Mouse (Mus musculus) forebrain, embryonic 15.5 days (tissue): Measurements from ENCODE around the gene Olfml1. TPM values are rescaled to one million over a fixed set of nuclear protein-coding genes. Genes with fewer than 3 reads are reported as not detected.
A peak's percentile ranks its signal among the peaks of the same experiment; 100 is the strongest.

Experiments used
- ATAC-seq: fragments of 200-750 bp; cut with Nextera tagmentation; replicated peaks from 2 replicates; pipeline ENCODE4 v1.8.0; 2017; ENCODE audit warnings: mild to moderate bottlenecking, moderate TSS enrichment, moderate library complexity
- H3K27ac ChIP-seq: fragments of 300-500 bp; sonication (generic); replicated peaks from 2 replicates; pipeline ENCODE4 v1.5.1; 2015; ENCODE audit warnings: mild to moderate bottlenecking, inconsistent platforms
- H3K27me3 ChIP-seq: fragments of 300-500 bp; sonication (generic); 2 replicates; pipeline ENCODE4 v1.6.1; 2015; ENCODE audit warnings: inconsistent platforms
- H3K36me3 ChIP-seq: fragments of 300-500 bp; sonication (generic); 2 replicates; pipeline ENCODE4 v1.6.1; 2015; ENCODE audit warnings: mild to moderate bottlenecking, inconsistent platforms
- H3K4me1 ChIP-seq: fragments of 300-500 bp; sonication (generic); 2 replicates; pipeline ENCODE4 v1.6.1; 2015; ENCODE audit warnings: inconsistent platforms
- H3K4me2 ChIP-seq: fragments of 300-500 bp; sonication (generic); replicated peaks from 2 replicates; pipeline ENCODE4 v1.6.1; 2015; ENCODE audit warnings: mild to moderate bottlenecking, inconsistent platforms
- H3K4me3 ChIP-seq: fragments of 300-500 bp; sonication (generic); 2 replicates; pipeline ENCODE4 v1.5.1; 2015; ENCODE audit warnings: mild to moderate bottlenecking, inconsistent platforms
- H3K9ac ChIP-seq: fragments of 300-500 bp; sonication (generic); replicated peaks from 2 replicates; pipeline ENCODE4 v1.6.1; 2015; ENCODE audit warnings: mild to moderate bottlenecking, inconsistent platforms
- H3K9me3 ChIP-seq: fragments of 300-500 bp; sonication (generic); 2 replicates; pipeline ENCODE4 v1.6.1; 2016; ENCODE audit warnings: inconsistent platforms
- WGBS: fragments of 180-500 bp; shearing (Covaris S2); methylation state at CpG from one replicate; pipeline ENCODE4 v1.1.7; 2015; ENCODE audit warnings: mixed read lengths; 5-methylcytosine and 5-hydroxymethylcytosine counted together
- polyA plus RNA-seq: library from polyadenylated mRNA; unstranded; fragments of >200 nt; fragmentation: Nextera tagmentation; extraction: Ambion mirVana; gene quantifications from 2 replicates; pipeline ENCODE4 v1.2.1, GENCODE M21; 2015

The Olfml1 gene
- polyA plus RNA-seq, 1 experiment from 2014 or later = 2.7 TPM

GRCm38 (mm10) chr7:107555906-107556305 lies 11.3 kb upstream of the Olfml1 start:
- H3K27me3 ChIP-seq = no peaks in the 10 kb centered on the region
- H3K27ac ChIP-seq = no peak overlapping the region
- no peak overlapping the region for H3K9ac ChIP-seq
- 90% methylated on average over 3 of the region's 3 CpGs for WGBS
- no peaks in the 10 kb centered on the region for H3K4me1 ChIP-seq
- no peak overlapping the region for H3K4me3 ChIP-seq
- H3K36me3 ChIP-seq = no peaks in the 10 kb centered on the region
- no peaks in the 10 kb centered on the region for H3K9me3 ChIP-seq
- no peak for ATAC-seq
- H3K4me2 ChIP-seq = no peak overlapping the region

- H3K27me3 ChIP-seq = no peaks in the 10 kb centered on the region
- H3K4me1 ChIP-seq = no peaks in the 10 kb centered on the region
- no peak overlapping the region for H3K4me2 ChIP-seq
- ATAC-seq = no peak
- H3K4me3 ChIP-seq = no peak overlapping the region
- H3K36me3 ChIP-seq = no peaks in the 10 kb centered on the region
- no peak overlapping the region for H3K9ac ChIP-seq
- H3K27ac ChIP-seq = no peak overlapping the region
- 76% methylated on average over 2 of the region's 2 CpGs for WGBS
- no peaks in the 10 kb centered on the region for H3K9me3 ChIP-seq
Observed at GRCm38 (mm10) chr7:107560675-107561074, 6.6 kb upstream of the Olfml1 start.

GRCm38 (mm10) chr7:107561584-107561983 lies 5.7 kb upstream of the Olfml1 start:
- Histone ChIP-seq H3K27ac (no peak overlapping the region), H3K9me3 (no peaks in the 10 kb centered on the region), H3K4me3 (no peak overlapping the region), H3K9ac (no peak overlapping the region), H3K27me3 (no peaks in the 10 kb centered on the region), H3K36me3 (no peaks in the 10 kb centered on the region), H3K4me1 (no peaks in the 10 kb centered on the region), H3K4me2 (no peak overlapping the region)
- ATAC-seq = no peak
- 83% methylated on average over 3 of the region's 3 CpGs for WGBS

- WGBS = 17% methylated on average over 2 of the region's 2 CpGs
- Histone ChIP-seq H3K4me3 (no peak overlapping the region), H3K9me3 (no peaks in the 10 kb centered on the region)
Observed at GRCm38 (mm10) chr7:107563727-107564126, 3.5 kb upstream of the Olfml1 start.

GRCm38 (mm10) chr7:107567674-107568073 lies 428 bp downstream of the Olfml1 start:
- WGBS = 75% methylated on average over 5 of the region's 5 CpGs
- no peaks in the 10 kb centered on the region for H3K4me1 ChIP-seq
- ATAC-seq = no peak
- H3K9ac ChIP-seq = no peak overlapping the region
- H3K4me3 ChIP-seq = no peak overlapping the region
- H3K9me3 ChIP-seq = no peaks in the 10 kb centered on the region
- H3K27ac ChIP-seq = no peak overlapping the region
- no peaks in the 10 kb centered on the region for H3K36me3 ChIP-seq
- no peak overlapping the region for H3K4me2 ChIP-seq
- no peaks in the 10 kb centered on the region for H3K27me3 ChIP-seq

More at GRCm38 (mm10) chr7:107563727-107564126, 3.5 kb upstream of the Olfml1 start:
- Histone ChIP-seq H3K4me2 (no peak overlapping the region), H3K9ac (no peak overlapping the region), H3K27ac (no peak overlapping the region), H3K27me3 (no peaks in the 10 kb centered on the region), H3K36me3 (no peaks in the 10 kb centered on the region), H3K4me1 (no peaks in the 10 kb centered on the region)
- no peak for ATAC-seq

- H3K9ac ChIP-seq = no peak overlapping the region
- no peak overlapping the region for H3K4me2 ChIP-seq
- no peaks in the 10 kb centered on the region for H3K27me3 ChIP-seq
- no peaks in the 10 kb centered on the region for H3K4me1 ChIP-seq
- H3K36me3 ChIP-seq = no peaks in the 10 kb centered on the region
- ATAC-seq = no peak
- H3K4me3 ChIP-seq = no peak overlapping the region
- WGBS = 72% methylated on average over 4 of the region's 4 CpGs
- no peak overlapping the region for H3K27ac ChIP-seq
- H3K9me3 ChIP-seq = no peaks in the 10 kb centered on the region
Observed at GRCm38 (mm10) chr7:107568971-107569370, 1.7 kb downstream of the Olfml1 start.

- WGBS = 76% methylated on average over 2 of the region's 2 CpGs
- no peaks in the 10 kb centered on the region for H3K4me1 ChIP-seq
- H3K4me2 ChIP-seq = no peak overlapping the region
- H3K9me3 ChIP-seq = no peaks in the 10 kb centered on the region
- no peak overlapping the region for H3K27ac ChIP-seq
- no peak overlapping the region for H3K4me3 ChIP-seq
- no peaks in the 10 kb centered on the region for H3K27me3 ChIP-seq
- ATAC-seq = no peak
- no peak overlapping the region for H3K9ac ChIP-seq
- no peaks in the 10 kb centered on the region for H3K36me3 ChIP-seq
Observed at GRCm38 (mm10) chr7:107573856-107574255, 6.6 kb downstream of the Olfml1 start.

- H3K27ac ChIP-seq = no peak overlapping the region
- 70% methylated on average over 3 of the region's 3 CpGs for WGBS
- no peaks in the 10 kb centered on the region for H3K36me3 ChIP-seq
- H3K4me2 ChIP-seq = no peak overlapping the region
- H3K4me3 ChIP-seq = no peak overlapping the region
- H3K9ac ChIP-seq = no peak overlapping the region
- no peaks in the 10 kb centered on the region for H3K27me3 ChIP-seq
- H3K9me3 ChIP-seq = no peaks in the 10 kb centered on the region
- no peak for ATAC-seq
- H3K4me1 ChIP-seq = no peaks in the 10 kb centered on the region
Observed at GRCm38 (mm10) chr7:107574276-107574675, 7.0 kb downstream of the Olfml1 start.

DNA sequence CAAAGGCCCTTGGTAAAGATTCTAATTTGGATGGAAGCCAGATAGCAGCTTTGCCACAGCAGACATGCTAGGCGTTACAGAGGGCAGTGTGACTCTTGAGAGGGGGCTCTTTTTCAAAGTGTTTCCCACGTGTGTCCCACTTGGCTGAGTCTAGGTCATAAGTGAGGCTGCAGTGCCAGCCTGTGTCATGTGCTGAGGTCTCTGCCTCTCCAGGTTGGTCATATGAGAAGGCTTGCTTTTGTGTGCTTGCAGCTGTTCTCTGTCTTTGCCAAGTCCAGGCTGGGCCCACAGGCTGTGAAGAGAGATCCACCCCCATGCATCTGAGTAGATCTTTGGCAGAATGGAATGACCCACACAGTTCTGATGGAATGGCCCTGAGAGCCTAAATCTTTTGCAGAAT lies 25.4 kb downstream of the Olfml1 start:
- peaks cover 3% of the 10 kb centered on the region; the same call in 1 of the 2 replicates for H3K27me3 ChIP-seq
- H3K36me3 ChIP-seq = no peaks in the 10 kb centered on the region
- no peak overlapping the region for H3K27ac ChIP-seq
- no peak overlapping the region for H3K4me3 ChIP-seq
- no peak overlapping the region for H3K4me2 ChIP-seq
- H3K4me1 ChIP-seq = peaks cover 13% of the 10 kb centered on the region
- WGBS = 11% methylated on average over 2 of the region's 2 CpGs
- no peak for ATAC-seq
- H3K9ac ChIP-seq = no peak overlapping the region
- no peaks in the 10 kb centered on the region for H3K9me3 ChIP-seq

DNA sequence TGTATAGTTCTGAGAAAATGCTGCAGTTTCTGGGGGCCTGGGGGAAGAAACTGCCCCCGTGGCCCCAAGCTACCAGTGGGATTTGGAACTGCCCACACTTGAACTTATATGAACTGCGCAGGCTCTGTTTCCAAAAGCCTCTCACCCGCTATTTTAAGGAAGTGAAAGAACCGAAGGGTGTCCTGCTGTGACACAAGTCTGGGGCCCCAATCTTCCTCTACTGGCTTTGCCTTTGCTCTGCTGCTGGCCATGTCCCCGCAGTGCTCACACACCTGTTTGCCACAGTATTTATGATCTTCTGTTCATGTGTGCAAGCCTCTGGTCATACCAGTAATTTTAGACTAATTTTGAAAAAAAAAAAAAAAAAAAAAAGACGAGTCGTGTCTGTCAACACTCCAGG lies 26.7 kb downstream of the Olfml1 start:
- Histone ChIP-seq H3K4me2 (no peak overlapping the region), H3K4me1 (peaks cover 13% of the 10 kb centered on the region), H3K9ac (no peak overlapping the region), H3K27me3 (peaks cover 3% of the 10 kb centered on the region; the same call in 1 of the 2 replicates), H3K4me3 (no peak overlapping the region), H3K36me3 (no peaks in the 10 kb centered on the region), H3K27ac (no peak overlapping the region), H3K9me3 (no peaks in the 10 kb centered on the region)
- no peak for ATAC-seq
- WGBS = 30% methylated on average over 7 of the region's 7 CpGs

DNA sequence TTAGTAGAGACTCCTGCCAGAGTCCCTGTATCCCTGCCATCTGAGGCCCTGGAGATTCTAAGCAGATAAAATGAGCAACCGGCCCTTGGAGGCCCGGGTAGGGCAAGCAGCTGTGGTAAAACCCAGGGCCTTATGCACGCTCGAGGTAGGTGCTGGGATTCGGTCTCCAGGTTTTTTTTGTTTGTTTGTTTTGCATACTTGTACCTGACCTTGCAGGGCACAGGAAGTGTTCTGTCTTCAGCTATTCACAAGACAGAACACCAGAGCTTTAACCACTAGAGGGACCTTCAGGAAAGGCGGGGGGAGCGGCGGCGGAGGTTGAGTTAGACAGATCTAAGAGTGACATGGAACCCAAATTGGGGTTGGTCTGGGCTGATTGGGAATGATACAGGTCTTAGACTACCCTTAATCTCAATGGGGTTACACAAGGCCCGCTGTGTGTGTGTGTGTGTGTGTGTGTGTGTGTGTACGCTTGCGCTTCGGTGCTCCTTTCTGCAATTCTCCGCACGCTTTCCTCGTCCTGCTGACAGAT lies 27.1 kb downstream of the Olfml1 start:
- Histone ChIP-seq H3K27ac (no peak overlapping the region), H3K4me3 (peak overlapping the region; percentile 56), H3K9ac (peak overlapping the region; percentile 44), H3K27me3 (peaks cover 3% of the 10 kb centered on the region; the same call in 1 of the 2 replicates), H3K4me2 (peak overlapping the region; percentile 84), H3K4me1 (peaks cover 13% of the 10 kb centered on the region), H3K36me3 (no peaks in the 10 kb centered on the region), H3K9me3 (no peaks in the 10 kb centered on the region)
- WGBS = 1% methylated on average over 16 of the region's 16 CpGs
- ATAC-seq = peak; percentile 82

DNA sequence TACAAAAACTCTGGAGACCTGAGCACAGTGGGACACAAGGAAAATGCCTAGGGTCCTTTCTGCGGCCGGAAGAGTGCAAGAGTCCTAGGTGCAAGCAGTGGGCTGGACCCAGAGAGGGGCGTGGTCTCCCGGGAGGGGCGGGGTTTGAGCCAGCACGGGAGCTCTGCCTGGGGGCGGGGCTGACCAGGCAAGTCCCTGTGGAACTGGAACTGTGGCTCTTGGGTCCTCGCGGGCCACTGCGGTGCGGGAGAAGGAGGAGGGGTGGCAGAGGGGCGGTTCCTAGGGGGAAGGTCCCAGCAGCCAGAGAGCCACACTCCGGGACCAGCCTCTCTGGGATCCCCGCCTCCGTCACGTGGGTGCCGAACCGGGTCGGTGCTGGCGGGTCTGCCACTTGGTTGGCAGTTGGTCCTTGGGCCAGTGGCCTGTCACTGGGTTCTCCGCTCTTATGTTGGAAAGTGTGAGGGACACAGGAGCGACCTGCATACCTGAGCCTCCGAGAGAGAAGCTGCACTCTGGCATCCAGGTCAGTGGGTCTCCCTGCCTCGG lies 27.7 kb downstream of the Olfml1 start, which contains the start of gene Ppfibp2:
TSS of gene Ppfibp2 (plus strand) at position 351 of the 546 bp plus-strand sequence.
- under 1% methylated on average over 24 of the region's 24 CpGs for WGBS
- peaks cover 3% of the 10 kb centered on the region; the same call in 1 of the 2 replicates for H3K27me3 ChIP-seq

GRCm38 (mm10) chr7:107595426-107595825 lies 28.2 kb downstream of the Olfml1 start:
- peak overlapping the region; percentile 44 for H3K9ac ChIP-seq
- ATAC-seq = no peak

More for the DNA sequence above, 27.7 kb downstream of the Olfml1 start, which contains the start of gene Ppfibp2:
- Histone ChIP-seq H3K27ac (no peak within 1 kb of the TSS), H3K36me3 (no peaks in the 10 kb centered on the region), H3K4me3 (peak within 1 kb of the TSS; percentile 56), H3K9me3 (no peaks in the 10 kb centered on the region), H3K4me1 (peaks cover 13% of the 10 kb centered on the region), H3K9ac (peak within 1 kb of the TSS; percentile 44), H3K4me2 (peak within 1 kb of the TSS; percentile 84)
- ATAC-seq = peak; percentile 94

More at GRCm38 (mm10) chr7:107595426-107595825, 28.2 kb downstream of the Olfml1 start:
- WGBS = 14% methylated on average over 13 of the region's 13 CpGs
- no peaks in the 10 kb centered on the region for H3K9me3 ChIP-seq
- no peaks in the 10 kb centered on the region for H3K36me3 ChIP-seq
- peaks cover 13% of the 10 kb centered on the region for H3K4me1 ChIP-seq
- H3K4me3 ChIP-seq = peak overlapping the region; percentile 56
- peak overlapping the region; percentile 84 for H3K4me2 ChIP-seq
- H3K27ac ChIP-seq = no peak overlapping the region
- H3K27me3 ChIP-seq = peaks cover 3% of the 10 kb centered on the region; the same call in 1 of the 2 replicates
